Mouse (Mus musculus): Measurements from ENCODE around the gene Slc6a11.

DNA sequence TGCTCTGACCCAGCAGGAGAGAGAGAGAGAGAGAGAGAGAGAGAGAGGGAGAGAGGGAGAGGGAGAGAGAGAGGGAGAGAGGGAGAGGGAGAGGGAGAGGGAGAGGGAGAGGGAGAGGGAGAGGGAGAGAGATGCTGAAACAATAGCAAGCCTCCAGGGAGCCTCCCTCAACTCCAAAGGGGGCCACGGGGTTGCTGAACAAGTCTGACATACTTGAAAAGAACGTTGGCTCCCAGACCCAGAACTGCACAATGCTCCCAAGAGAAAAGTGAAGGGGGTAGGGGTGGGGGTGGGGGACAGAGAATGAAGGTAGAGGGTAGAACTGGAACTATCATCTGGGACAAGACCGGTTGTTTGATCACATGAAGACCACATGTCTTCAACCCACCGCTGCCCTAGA lies 136.9 kb downstream of the Slc6a11 start:
- TF ChIP-seq CTCF (IDR thresholded peaks at IDR 0.05; ENCODE audit: insufficient read depth, low read length), result no peak
- no peak for TF ChIP-seq POLR2A (IDR thresholded peaks at IDR 0.05; ENCODE audit: borderline replicate concordance, extremely low read depth, low read depth, low read length)

All from lung, adult 2 months (tissue).